Mouse (Mus musculus) intestine, postnatal 0 days (tissue): ENCODE data around the gene Stk32c. TPM values are rescaled to one million over a fixed set of nuclear protein-coding genes. Genes with fewer than 3 reads are reported as not detected.

ENCODE experiments used
- ATAC-seq: fragments of 200-750 bp; cut with Nextera tagmentation; 2 replicates; pipeline ENCODE4 v1.8.0; 2017; ENCODE audit warnings: mild to moderate bottlenecking, moderate TSS enrichment, moderate library complexity
- H3K27ac ChIP-seq: fragments of 300-500 bp; sonication (generic); 2 replicates; pipeline ENCODE4 v1.5.1; 2014; ENCODE audit warnings: mild to moderate bottlenecking, low read depth, low read length, moderate library complexity
- H3K27me3 ChIP-seq: fragments of 300-500 bp; sonication (generic); replicated peaks from 2 replicates; pipeline ENCODE4 v1.6.1; 2014; ENCODE audit warnings: low read length, mixed read lengths; ENCODE audit not compliant: control insufficient read depth, insufficient read depth
- H3K36me3 ChIP-seq: fragments of 300-500 bp; sonication (generic); 2 replicates; pipeline ENCODE4 v1.6.1; 2014; ENCODE audit warnings: mild to moderate bottlenecking, moderate library complexity; ENCODE audit not compliant: control insufficient read depth, insufficient read depth
- H3K4me1 ChIP-seq: fragments of 300-500 bp; sonication (generic); replicated peaks from 2 replicates; pipeline ENCODE4 v1.6.1; 2014; ENCODE audit warnings: antibody characterized with exemption, low read length, mixed read lengths; ENCODE audit not compliant: control insufficient read depth, insufficient read depth
- H3K4me2 ChIP-seq: fragments of 300-500 bp; sonication (generic); replicated peaks from 2 replicates; pipeline ENCODE4 v1.6.1; 2014; ENCODE audit warnings: low read depth, mild to moderate bottlenecking, moderate library complexity
- H3K4me3 ChIP-seq: fragments of 300-500 bp; sonication (generic); 2 replicates; pipeline ENCODE4 v1.5.1; 2014; ENCODE audit warnings: low read depth, low read length
- H3K9ac ChIP-seq: fragments of 300-500 bp; sonication (generic); 2 replicates; pipeline ENCODE4 v1.6.1; 2014; ENCODE audit warnings: mild to moderate bottlenecking, low read depth, low read length
- H3K9me3 ChIP-seq: fragments of 300-500 bp; sonication (generic); 2 replicates; pipeline ENCODE4 v1.6.1; 2016; ENCODE audit warnings: mixed run types; ENCODE audit not compliant: control insufficient read depth
- CTCF ChIP-seq: sonication (generic); IDR thresholded peaks from 2 replicates; pipeline ENCODE4 v1.5.1; 2016; ENCODE audit warnings: low read depth, mild to moderate bottlenecking, control low read depth, antibody characterized with exemption, moderate library complexity
- WGBS: fragments of 180-500 bp; shearing (Covaris S2); extraction: QIAGEN DNeasy Blood & Tissue Kit; methylation state at CpG from one replicate; pipeline ENCODE4 v1.1.7; 2014; 5-methylcytosine and 5-hydroxymethylcytosine counted together
- polyA plus RNA-seq: library from polyadenylated mRNA; unstranded; fragments of >200 nt; fragmentation: Nextera tagmentation; extraction: Ambion mirVana; gene quantifications from 2 replicates; pipeline ENCODE4 v1.2.1, GENCODE M21; 2015

Gene Stk32c
- polyA plus RNA-seq, 1 experiment from 2014 or later = 0.07 TPM

DNA sequence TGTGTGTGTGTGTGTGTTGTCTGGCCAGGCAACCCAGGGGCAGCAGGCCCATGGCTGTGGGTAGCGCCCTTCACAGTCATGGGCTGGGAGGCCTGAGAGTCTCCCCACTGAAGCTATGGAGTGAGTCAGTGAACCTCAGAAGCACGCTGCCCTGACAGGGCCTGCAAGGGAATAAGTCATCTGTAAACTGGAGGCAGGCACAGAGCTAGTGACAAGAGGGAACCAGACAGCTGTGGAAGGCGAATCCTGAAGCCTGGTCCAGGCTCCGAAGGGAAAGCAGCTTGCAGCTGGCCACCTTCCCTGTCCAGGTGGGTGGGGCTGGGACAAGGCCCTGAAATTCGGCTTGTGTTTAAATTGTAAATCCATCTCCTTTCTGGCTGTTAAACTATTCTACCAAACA, 33.0 kb upstream of the Stk32c start:
- Histone ChIP-seq H3K4me3 (no peak overlapping the region), H3K9me3 (no peaks in the 10 kb centered on the region), H3K9ac (no peak overlapping the region), H3K27ac (no peak overlapping the region), H3K4me1 (peaks cover 25% of the 10 kb centered on the region), H3K4me2 (no peak overlapping the region), H3K36me3 (no peaks in the 10 kb centered on the region), H3K27me3 (no peaks in the 10 kb centered on the region)
- ATAC-seq = no peak
- 58% methylated on average over 5 of the region's 5 CpGs for WGBS
- TF ChIP-seq CTCF = no peak

DNA sequence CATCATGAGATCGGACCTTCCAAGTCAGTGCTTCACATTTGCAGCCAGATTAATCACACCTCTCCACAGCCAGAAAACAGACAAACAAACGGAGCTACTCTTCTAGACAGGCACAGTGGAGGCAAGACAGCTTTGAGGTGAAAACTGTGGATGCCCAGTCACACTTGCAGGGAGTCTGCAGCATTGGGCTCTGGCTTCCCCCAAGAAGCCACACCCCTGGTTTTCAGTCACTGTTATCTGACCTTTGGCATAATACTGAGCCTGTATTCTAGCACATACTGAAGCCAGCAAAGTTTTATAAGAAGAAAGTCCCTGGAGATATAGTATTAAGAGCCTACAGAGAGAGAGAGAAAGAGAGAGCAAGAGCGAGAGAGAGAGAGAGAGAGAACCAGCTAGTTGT, 26.3 kb upstream of the Stk32c start:
- no peak overlapping the region for H3K27ac ChIP-seq
- no peaks in the 10 kb centered on the region for H3K36me3 ChIP-seq
- no peak overlapping the region for H3K4me3 ChIP-seq
- no peak overlapping the region for H3K4me2 ChIP-seq
- H3K9ac ChIP-seq = no peak overlapping the region
- 75% methylated on average over 3 of the region's 3 CpGs for WGBS
- no peaks in the 10 kb centered on the region for H3K4me1 ChIP-seq
- no peak for ATAC-seq
- H3K27me3 ChIP-seq = no peaks in the 10 kb centered on the region
- TF ChIP-seq CTCF = no peak
- no peaks in the 10 kb centered on the region for H3K9me3 ChIP-seq

- Histone ChIP-seq H3K4me1 (0 out of 2 replicates have a peak, but pooled peaks cover 4% of the 10 kb centered on the region), H3K9ac (no peak overlapping the region), H3K4me2 (no peak overlapping the region), H3K36me3 (no peaks in the 10 kb centered on the region; the same call in 1 of the 2 replicates), H3K9me3 (no peaks in the 10 kb centered on the region), H3K27me3 (no peaks in the 10 kb centered on the region), H3K4me3 (no peak overlapping the region), H3K27ac (no peak overlapping the region)
- no peak for ATAC-seq
- TF ChIP-seq CTCF = peak; percentile 52
- 74% methylated on average over 12 of the region's 12 CpGs for WGBS
These were observed 22.7 kb upstream of the Stk32c start for GRCm38 (mm10) chr7:139235651-139236358.

DNA sequence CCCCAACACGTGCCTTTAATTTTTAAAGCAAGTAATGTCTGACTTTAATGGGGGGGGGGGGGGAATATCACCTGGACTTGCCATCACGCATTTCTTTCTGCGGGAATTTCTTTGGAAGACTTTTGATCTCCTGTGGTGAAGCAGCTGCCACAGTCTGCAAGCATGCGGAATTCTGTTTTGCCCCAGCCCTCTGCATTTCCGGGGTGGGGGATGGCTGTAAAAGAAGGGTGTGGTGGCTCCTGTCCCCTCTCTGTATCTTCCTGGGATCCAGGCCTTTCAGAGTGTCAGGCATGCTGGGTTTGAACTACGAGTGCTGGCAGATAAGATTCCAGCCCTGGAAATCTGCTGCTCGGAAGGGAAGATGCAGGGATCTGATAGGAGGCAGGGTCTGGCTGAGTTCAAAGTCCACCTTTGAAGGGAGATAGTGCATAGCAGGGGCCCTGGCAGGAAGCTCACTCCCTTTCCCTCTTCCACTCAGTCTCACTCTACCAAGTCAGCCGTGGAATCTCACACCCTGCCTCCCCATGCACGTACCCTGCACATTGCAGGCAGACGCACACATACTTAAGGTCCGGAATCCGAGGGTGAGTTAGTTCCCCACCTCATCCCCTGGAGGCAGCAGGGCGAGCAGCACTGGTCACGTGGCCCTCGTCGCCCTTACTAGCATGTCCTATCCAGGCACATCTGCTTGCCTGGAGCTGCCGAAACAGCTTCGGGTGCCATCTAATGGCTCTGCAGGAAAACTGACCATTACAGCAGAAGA, 21.5 kb upstream of the Stk32c start:
- Histone ChIP-seq H3K27ac (peak overlapping the region; percentile 29), H3K9ac (no peak overlapping the region), H3K4me1 (0 out of 2 replicates have a peak, but pooled peaks cover 4% of the 10 kb centered on the region), H3K4me2 (peak overlapping the region; percentile 49), H3K27me3 (no peaks in the 10 kb centered on the region), H3K36me3 (no peaks in the 10 kb centered on the region; the same call in 1 of the 2 replicates), H3K9me3 (no peaks in the 10 kb centered on the region), H3K4me3 (no peak overlapping the region)
- ATAC-seq = peak; percentile 77
- WGBS = 8% methylated on average over 18 of the region's 18 CpGs
- TF ChIP-seq CTCF = peak; percentile 67

- ATAC-seq = peak; percentile 74
- no peak overlapping the region for H3K4me3 ChIP-seq
- H3K9ac ChIP-seq = no peak overlapping the region
- H3K36me3 ChIP-seq = no peaks in the 10 kb centered on the region; the same call in 1 of the 2 replicates
- peak; percentile 100 for TF ChIP-seq CTCF
- H3K4me2 ChIP-seq = 0 out of 2 replicates have a peak overlapping the region, but pooled peaks have one; percentile 49
- H3K9me3 ChIP-seq = no peaks in the 10 kb centered on the region
- no peaks in the 10 kb centered on the region for H3K27me3 ChIP-seq
- H3K27ac ChIP-seq = peak overlapping the region; percentile 29
- 0% methylated on average over 7 of the region's 7 CpGs for WGBS
- 0 out of 2 replicates have a peak, but pooled peaks cover 4% of the 10 kb centered on the region for H3K4me1 ChIP-seq
These were observed 20.6 kb upstream of the Stk32c start for GRCm38 (mm10) chr7:139233714-139234113.

- Histone ChIP-seq H3K27me3 (no peaks in the 10 kb centered on the region), H3K4me3 (no peak overlapping the region), H3K36me3 (no peaks in the 10 kb centered on the region; the same call in 1 of the 2 replicates), H3K4me1 (0 out of 2 replicates have a peak, but pooled peaks cover 4% of the 10 kb centered on the region), H3K9me3 (no peaks in the 10 kb centered on the region), H3K9ac (no peak overlapping the region), H3K27ac (no peak overlapping the region), H3K4me2 (no peak overlapping the region)
- TF ChIP-seq CTCF = no peak
- 63% methylated on average over 12 of the region's 12 CpGs for WGBS
- ATAC-seq = no peak
These were observed 17.1 kb upstream of the Stk32c start for GRCm38 (mm10) chr7:139230241-139230640.
